Mouse (Mus musculus): Measurements from ENCODE around the gene Olfr508.
"Not testable (repeated sequence)": the region's sequence is repeated elsewhere in the genome, so short reads cannot be mapped to it uniquely, and the experiment has no call there.

Gene Olfr508

DNA sequence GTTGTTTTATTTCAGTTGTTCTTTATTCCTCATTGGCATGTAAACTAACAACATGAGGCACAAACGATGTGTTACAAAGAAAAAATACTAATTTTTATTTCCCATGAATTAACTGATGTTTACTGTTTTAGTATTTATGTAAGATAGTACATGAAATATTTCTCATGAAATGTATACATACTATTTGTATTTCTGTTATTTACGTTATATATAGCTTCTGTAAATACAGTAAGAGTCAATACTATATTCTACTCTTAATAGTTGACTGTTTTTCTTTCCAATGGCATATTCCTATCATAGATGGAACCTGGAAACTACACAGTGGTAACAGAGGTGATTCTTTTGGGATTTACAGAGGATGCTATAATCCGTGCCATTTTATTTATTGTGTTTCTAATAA, at the start of gene Olfr508:
TSS of gene Olfr508 (plus strand) at position 301 of the 400 bp plus-strand sequence.
- no peak for DNase-seq (ENCODE audit: low spot score in 2 of 2)

DNA sequence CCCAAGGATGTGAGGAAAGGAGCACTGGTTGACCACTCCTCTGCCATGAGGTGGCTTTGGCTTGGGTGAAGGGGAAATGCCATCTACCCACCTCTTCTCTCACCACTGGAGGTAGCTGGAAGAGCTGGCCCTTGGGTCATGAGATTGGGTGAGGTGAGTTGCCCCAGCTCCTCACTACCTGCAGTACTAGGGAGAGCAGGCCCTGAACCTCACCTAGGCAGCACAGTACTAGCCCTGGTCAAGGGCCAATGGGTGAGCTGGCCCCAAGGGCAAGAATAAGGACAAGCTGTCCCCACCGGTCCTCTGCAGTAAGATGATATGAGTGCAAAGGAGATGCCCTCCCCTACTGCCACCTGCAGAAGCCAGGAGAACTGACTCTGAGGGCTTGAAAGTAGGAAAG, 40.0 kb upstream of the Olfr508 start:
- DNase-seq (ENCODE audit: low spot score in 2 of 2) = no peak

DNA sequence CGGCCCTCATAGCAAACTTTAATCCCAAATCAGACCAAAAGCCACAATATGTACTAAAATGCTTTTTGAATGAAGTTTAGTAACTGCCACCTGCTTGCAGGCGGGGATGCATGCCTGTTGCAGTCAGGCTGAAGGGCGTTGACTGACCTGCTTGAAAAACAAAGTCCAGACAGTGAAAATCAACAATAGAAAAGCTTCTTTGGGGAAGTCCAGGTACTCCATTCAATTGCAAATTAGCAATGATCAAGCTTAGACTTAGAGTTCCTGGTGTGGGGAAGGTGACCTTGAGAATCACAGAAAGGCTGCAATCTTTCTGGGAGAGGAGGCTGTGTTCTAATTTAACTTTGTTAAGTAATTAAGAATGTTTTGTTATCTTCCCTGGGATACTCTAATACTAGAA, 27.9 kb upstream of the Olfr508 start:
- not testable (repeated sequence) for DNase-seq (ENCODE audit: low spot score in 2 of 2)

DNA sequence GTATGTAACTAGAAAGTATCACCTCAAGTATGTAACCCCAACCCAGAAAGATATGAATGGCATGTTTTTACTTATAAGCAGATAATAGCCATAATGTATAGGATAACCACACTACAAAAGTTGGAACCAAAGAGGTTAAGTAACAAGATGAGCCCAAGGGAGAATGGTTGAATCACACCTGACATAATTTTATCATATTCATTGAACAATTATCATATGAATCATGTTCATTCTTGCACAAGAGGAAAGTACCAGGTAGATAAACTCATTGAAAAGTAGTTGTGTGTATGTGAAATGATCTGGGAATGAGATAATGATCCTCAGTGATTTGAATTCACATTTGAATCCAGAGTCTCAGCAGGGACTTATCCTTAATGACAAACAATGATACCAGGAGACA, 19.3 kb upstream of the Olfr508 start, which contains the start of gene Olfr506:
TSS of gene Olfr506 (plus strand) at position 301 of the 400 bp plus-strand sequence.
- DNase-seq (ENCODE audit: low spot score in 2 of 2) = no peak

DNA sequence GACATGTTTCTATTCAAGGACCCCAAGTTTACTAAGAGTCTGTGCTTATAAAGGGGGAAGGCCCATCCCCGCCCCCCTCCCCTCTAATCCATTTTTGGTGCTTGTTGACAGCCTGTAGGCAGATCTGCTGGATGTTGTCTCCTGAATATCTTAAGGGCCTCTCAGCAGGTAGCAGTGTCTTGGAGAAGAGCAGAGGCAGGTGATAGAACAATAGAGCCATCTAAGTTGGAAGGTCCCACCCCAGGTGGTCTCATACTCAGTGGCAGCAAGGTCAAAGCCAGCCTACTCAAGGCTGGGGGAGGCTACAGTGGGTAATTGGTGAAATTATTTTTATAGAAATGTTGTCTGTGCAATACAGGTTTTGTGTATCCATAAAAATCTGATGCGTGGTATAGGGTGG, 15.7 kb upstream of the Olfr508 start:
- DNase-seq (ENCODE audit: low spot score in 2 of 2) = no peak

DNA sequence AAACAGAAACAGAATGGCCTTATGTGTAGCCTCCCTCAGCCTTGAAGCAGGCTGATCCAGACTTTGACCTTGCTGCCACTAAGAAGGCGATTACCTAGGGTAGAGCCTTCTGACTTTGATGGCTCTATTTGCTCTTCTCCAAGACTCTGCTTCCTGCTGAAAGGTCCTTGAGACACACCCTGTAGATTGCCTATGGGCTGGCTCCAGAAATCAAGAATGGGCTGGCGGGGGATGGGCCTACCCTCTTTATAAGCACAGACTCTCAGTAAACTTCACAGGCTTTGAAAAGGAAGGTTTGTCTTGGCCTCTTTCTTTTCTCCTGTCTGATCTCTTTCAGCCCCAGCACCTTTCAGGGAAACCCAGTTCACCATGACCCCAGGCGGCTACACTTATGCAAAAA, 13.0 kb upstream of the Olfr508 start:
- DNase-seq (ENCODE audit: low spot score in 2 of 2) = not testable (repeated sequence)

DNA sequence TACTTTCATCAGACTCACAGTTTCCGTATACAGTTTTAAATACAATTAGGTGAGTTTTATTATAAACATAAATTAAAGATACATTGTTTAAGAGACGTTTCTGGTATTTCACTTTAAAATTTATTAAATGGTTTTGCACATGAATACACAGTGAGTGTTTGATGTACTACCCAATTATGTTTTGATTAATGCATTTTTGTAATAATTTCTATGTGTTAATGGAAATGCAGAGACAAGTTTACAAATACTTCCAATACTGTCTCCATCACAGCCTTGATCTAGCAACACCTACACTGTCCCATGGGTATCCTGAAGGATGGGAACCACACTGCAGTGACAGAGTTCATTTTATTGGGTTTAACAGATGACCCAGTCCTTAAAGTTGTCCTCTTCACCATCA, 8.3 kb upstream of the Olfr508 start, which contains the start of gene Olfr507:
TSS of gene Olfr507 (plus strand) at position 301 of the 400 bp plus-strand sequence.
- no peak for DNase-seq (ENCODE audit: low spot score in 2 of 2)

DNA sequence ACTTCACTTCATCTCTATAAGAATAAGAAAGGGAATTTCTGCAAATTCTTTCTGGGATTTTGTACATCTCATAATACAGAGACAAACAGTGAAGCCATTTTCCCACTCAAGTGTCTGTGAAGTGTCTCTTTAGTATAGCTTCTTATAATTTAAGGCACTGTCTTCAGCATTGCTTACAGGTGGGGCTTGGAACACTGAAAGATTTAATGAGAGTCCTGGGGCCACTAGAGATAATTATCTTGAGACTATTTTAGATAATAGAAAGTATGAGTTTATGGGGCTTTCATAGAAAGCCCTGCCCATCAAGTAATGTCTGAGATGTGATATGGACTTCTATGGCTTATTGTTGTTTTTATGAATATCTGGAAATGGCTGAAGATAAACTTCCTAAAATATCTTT, 22.0 kb downstream of the Olfr508 start, which contains the start of gene Olfr509:
TSS of gene Olfr509 (minus strand) at position 101 of the 400 bp plus-strand sequence.
- DNase-seq (ENCODE audit: low spot score in 2 of 2) = no peak

DNA sequence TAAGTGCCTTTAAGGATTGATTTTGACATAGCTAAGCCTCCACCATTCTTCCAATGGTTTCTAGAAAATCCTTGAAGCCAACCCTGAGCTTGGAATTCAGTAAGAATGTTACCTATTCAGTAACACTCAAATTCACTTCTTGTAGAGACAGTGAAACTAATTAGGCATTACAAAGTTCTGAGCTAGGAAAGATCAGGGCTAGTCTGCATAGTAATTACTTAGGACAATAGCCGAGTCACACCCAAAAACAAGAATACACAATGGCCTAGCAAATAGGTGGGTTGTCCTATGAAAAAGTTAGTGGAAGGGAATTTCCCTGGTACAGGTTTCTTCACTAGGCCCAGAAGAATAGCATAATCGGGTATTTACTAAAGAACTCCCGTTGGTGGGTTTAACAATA, 32.6 kb downstream of the Olfr508 start:
- DNase-seq (ENCODE audit: low spot score in 2 of 2) = no peak

DNA sequence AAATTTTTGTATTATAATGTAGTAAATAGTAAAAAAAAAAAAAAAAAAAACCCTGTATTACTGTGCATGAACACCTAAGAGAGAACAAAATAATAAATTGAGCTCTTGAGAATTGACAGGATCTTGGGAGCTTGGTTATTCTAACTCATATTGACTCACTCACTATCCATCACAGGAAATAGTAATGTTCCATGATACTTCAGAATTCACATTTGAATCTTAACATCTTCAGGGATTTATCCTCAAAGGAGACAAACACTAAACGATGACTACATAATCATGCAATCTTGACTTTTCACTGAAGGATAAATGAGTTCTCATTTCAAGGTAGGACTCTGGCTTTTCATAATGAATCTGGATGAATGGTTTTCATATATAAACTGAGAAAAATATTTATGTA, 36.3 kb downstream of the Olfr508 start, which contains the start of gene Olfr510:
TSS of gene Olfr510 (plus strand) at position 301 of the 400 bp plus-strand sequence.
- no peak for DNase-seq (ENCODE audit: low spot score in 2 of 2)

DNA sequence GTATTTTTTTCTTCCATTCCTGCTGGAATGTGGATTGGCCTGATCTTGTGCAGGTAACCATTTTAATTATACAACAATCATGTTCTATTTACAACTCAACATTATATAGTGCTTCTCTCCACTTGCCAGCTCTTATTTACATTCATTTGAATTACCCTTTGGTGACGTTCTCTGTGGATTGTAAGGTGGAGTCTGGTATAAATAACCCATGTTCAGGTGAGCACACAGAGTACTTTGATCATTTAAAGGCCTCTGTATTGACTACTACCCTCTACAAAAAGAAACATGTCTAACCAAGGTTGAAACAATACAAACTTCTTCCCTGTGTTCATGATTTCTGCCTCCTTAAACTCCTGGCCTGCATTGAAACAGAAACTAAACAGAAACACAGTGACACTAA, 41.3 kb downstream of the Olfr508 start:
- DNase-seq (ENCODE audit: low spot score in 2 of 2) = no peak

DNA sequence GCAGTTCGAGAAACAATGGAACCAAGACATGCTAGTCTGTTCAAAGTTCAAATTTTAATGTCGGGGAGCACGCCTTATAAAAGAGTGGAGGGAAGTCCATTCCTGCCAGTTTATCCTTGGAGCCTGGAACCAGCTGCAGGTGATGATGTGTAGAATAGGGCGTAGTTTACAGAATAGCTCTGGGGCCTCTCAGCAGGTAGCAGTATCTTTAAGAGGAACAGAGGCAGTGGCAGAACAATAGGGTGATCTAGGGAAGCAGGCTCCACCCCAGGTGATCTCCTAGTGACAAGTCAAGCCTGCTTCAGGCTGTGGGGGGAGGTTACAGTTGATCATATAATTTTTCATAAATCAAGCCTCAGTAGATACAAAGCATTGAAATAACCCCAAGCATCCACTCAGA, 49.1 kb downstream of the Olfr508 start:
- no peak for DNase-seq (ENCODE audit: low spot score in 2 of 2)

All from frontal cortex, postnatal 10 days (tissue).